Mouse (Mus musculus) neural tube, embryonic 11.5 days (tissue): ENCODE measurements around the gene C3. TPM values are rescaled to one million over a fixed set of nuclear protein-coding genes. Genes with fewer than 3 reads are reported as not detected.

Source experiments
- ATAC-seq: fragments of 200-750 bp; cut with Nextera tagmentation; 2 replicates; pipeline ENCODE4 v1.8.0; 2017; ENCODE audit warnings: moderate number of reproducible peaks, mild to moderate bottlenecking, moderate TSS enrichment, moderate library complexity; ENCODE audit not compliant: insufficient read depth, low FRiP score, low TSS enrichment
- DNase-seq: peaks from one replicate; pipeline ENCODE4 v3.0.0-alpha.2; 2015; ENCODE audit warnings: low spot score
- H3K27ac ChIP-seq: fragments of 300-500 bp; sonication (generic); 2 replicates; pipeline ENCODE4 v1.5.1; 2014; ENCODE audit warnings: low read depth, mild to moderate bottlenecking, low read length
- H3K27me3 ChIP-seq: fragments of 300-500 bp; sonication (generic); 2 replicates; pipeline ENCODE4 v1.6.1; 2014; ENCODE audit warnings: mild to moderate bottlenecking, low read length, mixed read lengths; ENCODE audit not compliant: control insufficient read depth, insufficient read depth
- H3K36me3 ChIP-seq: fragments of 300-500 bp; sonication (generic); 2 replicates; pipeline ENCODE4 v1.6.1; 2014; ENCODE audit warnings: mild to moderate bottlenecking, low read length, moderate library complexity, mixed read lengths; ENCODE audit not compliant: control insufficient read depth, insufficient read depth
- H3K4me1 ChIP-seq: fragments of 300-500 bp; sonication (generic); 2 replicates; pipeline ENCODE4 v1.6.1; 2014; ENCODE audit warnings: low read length, mixed read lengths; ENCODE audit not compliant: control insufficient read depth, insufficient read depth
- H3K4me2 ChIP-seq: fragments of 300-500 bp; sonication (generic); 2 replicates; pipeline ENCODE4 v1.6.1; 2014; ENCODE audit warnings: low read depth, mild to moderate bottlenecking, moderate library complexity
- H3K4me3 ChIP-seq: fragments of 300-500 bp; sonication (generic); 2 replicates; pipeline ENCODE4 v1.5.1; 2014; ENCODE audit warnings: low read depth, low read length
- H3K9ac ChIP-seq: fragments of 300-500 bp; sonication (generic); 2 replicates; pipeline ENCODE4 v1.6.1; 2014; ENCODE audit warnings: mild to moderate bottlenecking, low read length
- H3K9me3 ChIP-seq: fragments of 300-500 bp; sonication (generic); 2 replicates; pipeline ENCODE4 v1.6.1; 2016; ENCODE audit warnings: low read length; ENCODE audit not compliant: control insufficient read depth
- WGBS: fragments of 180-500 bp; shearing (Covaris S2); extraction: QIAGEN DNeasy Blood & Tissue Kit; methylation state at CpG from one replicate; pipeline ENCODE4 v1.1.7; 2014; 5-methylcytosine and 5-hydroxymethylcytosine counted together
- polyA plus RNA-seq: library from polyadenylated mRNA; unstranded; fragments of >200 nt; fragmentation: Nextera tagmentation; extraction: Ambion mirVana; gene quantifications from 2 replicates; pipeline ENCODE4 v1.2.1, GENCODE M21; 2014

C3 gene
- polyA plus RNA-seq, 1 experiment from 2014 or later: 0.49 TPM

DNA sequence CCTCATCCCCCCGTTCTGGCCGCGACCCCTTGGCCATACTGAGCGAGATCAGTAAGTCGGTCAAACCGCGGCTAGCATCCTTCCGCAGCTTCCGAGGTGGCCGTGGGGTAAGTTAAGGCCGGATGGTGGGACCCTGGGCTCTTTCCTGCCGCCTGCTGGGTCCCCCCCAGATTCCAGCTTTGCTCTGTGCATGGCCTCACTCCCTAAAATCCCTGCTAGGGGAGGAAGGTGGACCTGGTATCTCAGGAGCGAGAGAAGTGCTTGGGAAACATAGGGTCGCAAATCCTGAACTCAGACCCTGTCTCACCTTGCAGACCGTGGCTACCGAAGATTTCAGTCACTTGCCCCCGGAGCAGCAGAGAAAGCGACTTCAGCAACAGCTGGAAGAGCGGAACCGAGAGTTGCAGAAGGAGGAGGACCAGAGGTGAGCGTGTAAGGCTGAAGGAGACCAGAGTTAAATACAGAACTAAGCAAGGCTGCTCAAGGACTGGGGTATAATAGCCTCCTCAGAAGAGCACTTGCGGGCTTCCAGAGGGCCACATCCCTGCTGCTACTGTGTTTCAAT, 29.1 kb upstream of the C3 start:
- 96% methylated on average over 22 of the region's 22 CpGs for WGBS
- ATAC-seq: no peak
- H3K36me3 ChIP-seq: peaks cover 12% of the 10 kb centered on the region
- no peak overlapping the region for H3K4me2 ChIP-seq
- H3K27ac ChIP-seq: no peak overlapping the region
- no peaks in the 10 kb centered on the region for H3K27me3 ChIP-seq
- H3K9ac ChIP-seq: no peak overlapping the region
- no peak for DNase-seq
- no peak overlapping the region for H3K4me3 ChIP-seq
- no peaks in the 10 kb centered on the region for H3K4me1 ChIP-seq
- H3K9me3 ChIP-seq: no peaks in the 10 kb centered on the region

DNA sequence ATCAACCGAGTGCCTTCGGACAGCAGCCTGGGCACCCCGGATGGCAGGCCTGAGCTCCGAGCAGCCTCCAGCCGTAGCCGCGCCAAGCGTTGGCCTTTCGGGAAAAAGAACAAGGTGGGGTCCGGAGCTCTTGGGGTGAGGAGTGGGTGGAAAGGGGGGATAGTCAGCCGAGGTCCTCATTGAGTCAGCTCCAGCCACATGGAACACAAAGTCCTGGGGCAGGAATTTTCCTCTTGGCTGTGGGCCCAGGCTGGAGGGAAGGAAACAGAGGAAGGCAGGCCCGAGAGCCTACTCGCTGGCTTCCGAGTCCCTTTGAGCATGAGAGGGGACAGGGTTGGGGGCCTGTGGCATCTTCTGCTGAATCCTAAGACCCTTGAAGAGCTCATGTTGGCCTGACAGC, 27.4 kb upstream of the C3 start:
- H3K27me3 ChIP-seq: no peaks in the 10 kb centered on the region
- no peak overlapping the region for H3K9ac ChIP-seq
- no peak overlapping the region for H3K4me2 ChIP-seq
- H3K27ac ChIP-seq: no peak overlapping the region
- H3K36me3 ChIP-seq: peaks cover 6% of the 10 kb centered on the region; the same call in 1 of the 2 replicates
- ATAC-seq: no peak
- H3K4me3 ChIP-seq: no peak overlapping the region
- 94% methylated on average over 14 of the region's 14 CpGs for WGBS
- peaks cover 5% of the 10 kb centered on the region for H3K4me1 ChIP-seq
- no peak for DNase-seq
- H3K9me3 ChIP-seq: no peaks in the 10 kb centered on the region

DNA sequence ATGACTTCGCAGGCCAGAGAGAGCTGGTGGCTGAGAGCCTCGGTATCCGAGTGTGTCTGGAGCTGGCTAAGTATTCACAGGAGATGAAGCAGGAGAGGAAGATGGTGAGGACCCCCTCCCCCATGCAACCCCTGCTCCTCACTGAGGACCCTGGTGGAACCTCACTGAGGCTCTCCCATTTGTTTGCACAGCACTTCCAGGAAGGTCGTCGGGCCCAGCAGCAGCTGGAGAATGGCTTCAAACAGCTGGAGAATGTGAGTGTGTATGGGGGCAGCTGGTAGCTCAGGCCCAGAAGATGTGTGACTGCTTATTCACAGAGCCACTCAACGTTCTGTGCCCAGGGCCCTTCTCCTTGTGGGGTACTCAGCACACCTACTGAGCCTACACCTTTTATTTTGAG, 25.4 kb upstream of the C3 start:
- no peaks in the 10 kb centered on the region for H3K27me3 ChIP-seq
- WGBS: 77% methylated on average over 6 of the region's 6 CpGs
- no peak for ATAC-seq
- DNase-seq: no peak
- H3K4me2 ChIP-seq: no peak overlapping the region
- peaks cover 5% of the 10 kb centered on the region for H3K4me1 ChIP-seq
- no peak overlapping the region for H3K9ac ChIP-seq
- H3K4me3 ChIP-seq: no peak overlapping the region
- no peak overlapping the region for H3K27ac ChIP-seq
- peaks cover 5% of the 10 kb centered on the region; the same call in 1 of the 2 replicates for H3K36me3 ChIP-seq
- H3K9me3 ChIP-seq: no peaks in the 10 kb centered on the region

GRCm38 (mm10) chr17:57251431-57251830, 23.5 kb upstream of the C3 start:
- Histone ChIP-seq H3K4me1 (peaks cover 7% of the 10 kb centered on the region), H3K9me3 (no peaks in the 10 kb centered on the region), H3K4me3 (no peak overlapping the region), H3K27me3 (no peaks in the 10 kb centered on the region), H3K36me3 (0 out of 2 replicates have a peak, but pooled peaks cover 3% of the 10 kb centered on the region), H3K4me2 (no peak overlapping the region), H3K9ac (no peak overlapping the region), H3K27ac (no peak overlapping the region)
- ATAC-seq: no peak
- WGBS: 98% methylated on average over 3 of the region's 3 CpGs
- DNase-seq: no peak

GRCm38 (mm10) chr17:57250461-57251160, 22.7 kb upstream of the C3 start:
- Histone ChIP-seq H3K9me3 (no peaks in the 10 kb centered on the region), H3K27ac (no peak overlapping the region), H3K9ac (peak overlapping the region; percentile 57), H3K27me3 (no peaks in the 10 kb centered on the region), H3K4me3 (peak overlapping the region; percentile 68), H3K36me3 (0 out of 2 replicates have a peak, but pooled peaks cover 3% of the 10 kb centered on the region), H3K4me2 (peak overlapping the region; percentile 77), H3K4me1 (peaks cover 7% of the 10 kb centered on the region)
- peak; percentile 42 for DNase-seq
- 5% methylated on average over 33 of the region's 33 CpGs for WGBS
- no peak for ATAC-seq

DNA sequence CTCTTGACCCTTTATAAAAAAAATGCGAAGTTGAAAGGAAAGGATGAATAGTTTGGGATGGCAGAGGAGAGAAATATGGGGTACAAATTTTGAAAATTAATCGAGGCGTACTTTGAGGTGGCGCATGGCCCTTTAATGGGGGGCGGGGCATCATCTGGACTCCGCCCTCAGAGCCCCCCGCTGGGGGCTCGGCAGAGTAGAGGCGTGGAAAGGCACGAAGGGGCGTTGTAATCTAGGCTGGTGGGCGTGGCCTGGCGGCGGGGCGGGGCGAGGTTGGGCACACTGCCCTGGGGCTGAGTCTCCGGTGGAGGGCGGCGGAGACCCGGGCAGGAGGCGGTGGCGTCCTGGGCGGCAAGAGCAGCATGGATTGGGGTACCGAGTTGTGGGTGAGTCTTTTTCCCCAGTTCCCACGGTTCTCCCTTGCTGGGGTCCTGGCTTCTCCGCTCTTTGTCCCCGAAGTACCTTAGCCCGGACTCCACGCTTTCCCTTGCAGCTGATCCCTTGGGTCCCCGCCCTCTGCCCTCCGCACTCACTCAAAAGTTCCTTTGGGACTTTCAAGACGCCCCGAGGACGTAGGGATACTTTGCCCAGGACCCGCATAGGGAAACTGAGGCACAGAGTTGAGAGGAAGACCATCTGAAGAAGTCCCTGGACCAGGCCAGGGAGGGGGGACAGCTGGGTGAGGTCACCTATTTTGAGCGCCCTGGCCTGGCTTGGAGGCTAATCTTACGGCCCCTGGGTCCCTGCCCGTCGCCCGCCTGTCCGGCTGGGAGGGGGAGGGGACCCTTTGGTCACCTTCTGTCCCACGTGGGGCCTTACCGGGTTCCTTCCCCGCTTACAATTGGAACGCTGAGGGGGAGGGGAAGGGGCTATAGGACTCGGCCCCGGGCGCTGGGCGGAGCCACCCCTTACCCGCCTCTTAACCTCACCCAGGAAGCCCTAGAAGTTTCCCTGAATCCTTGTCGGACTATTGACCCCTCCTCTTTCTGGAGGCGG, 21.5 kb upstream of the C3 start, which contains the start of gene Trip10:
TSS of gene Trip10 (plus strand) at position 270 of the 996 bp plus-strand sequence.
- Histone ChIP-seq H3K9ac (peak within 1 kb of the TSS; percentile 57), H3K27ac (peak within 1 kb of the TSS; percentile 54), H3K9me3 (no peaks in the 10 kb centered on the region), H3K4me1 (peaks cover 7% of the 10 kb centered on the region), H3K4me3 (peak within 1 kb of the TSS; percentile 68), H3K4me2 (peak within 1 kb of the TSS; percentile 77), H3K27me3 (no peaks in the 10 kb centered on the region), H3K36me3 (no peaks in the 10 kb centered on the region)
- ATAC-seq: peak; percentile 45
- peak; percentile 95 for DNase-seq
- WGBS: under 1% methylated on average over 52 of the region's 52 CpGs

- peaks cover 7% of the 10 kb centered on the region for H3K4me1 ChIP-seq
- peak overlapping the region; percentile 68 for H3K4me3 ChIP-seq
- H3K27me3 ChIP-seq: no peaks in the 10 kb centered on the region
- ATAC-seq: no peak
- 10% methylated on average over 13 of the region's 13 CpGs for WGBS
- DNase-seq: no peak
- H3K27ac ChIP-seq: peak overlapping the region; percentile 54
- H3K9ac ChIP-seq: peak overlapping the region; percentile 35
- H3K36me3 ChIP-seq: no peaks in the 10 kb centered on the region
- H3K9me3 ChIP-seq: no peaks in the 10 kb centered on the region
- peak overlapping the region; percentile 77 for H3K4me2 ChIP-seq
Measured at GRCm38 (mm10) chr17:57248771-57249170, 20.8 kb upstream of the C3 start.

- Histone ChIP-seq H3K9ac (peak within 1 kb of the TSS; percentile 78), H3K36me3 (no peaks in the 10 kb centered on the region), H3K9me3 (no peaks in the 10 kb centered on the region), H3K27ac (peak within 1 kb of the TSS; percentile 93), H3K4me2 (peak within 1 kb of the TSS; percentile 77), H3K4me3 (peak within 1 kb of the TSS; percentile 68), H3K27me3 (no peaks in the 10 kb centered on the region), H3K4me1 (peaks cover 7% of the 10 kb centered on the region)
- ATAC-seq: peak; percentile 57
- 0% methylated on average over 12 of the region's 12 CpGs for WGBS
- DNase-seq: peak; percentile 86
Measured at GRCm38 (mm10) chr17:57248201-57248699, 20.3 kb upstream of the C3 start, which contains the start of gene Gpr108. Gpr108 (minus strand) TSS chr17:57248446.
